Mouse (Mus musculus) hindbrain, embryonic 14.5 days (tissue): Measurements from ENCODE around the gene Vmn2r50. TPM values are rescaled to one million over a fixed set of nuclear protein-coding genes. Genes with fewer than 3 reads are reported as not detected.
"Not testable (repeated sequence)": the region's sequence is repeated elsewhere in the genome, so short reads cannot be mapped to it uniquely, and the experiment has no call there.

ENCODE experiments used
- ATAC-seq: fragments of 200-750 bp; cut with Nextera tagmentation; 2 replicates; pipeline ENCODE4 v1.8.0; 2017; ENCODE audit warnings: moderate number of reproducible peaks, mild to moderate bottlenecking, moderate TSS enrichment, moderate library complexity; ENCODE audit not compliant: low FRiP score
- DNase-seq: peaks from one replicate; pipeline ENCODE4 v3.0.0-alpha.2; 2015; ENCODE audit warnings: low spot score
- H3K27ac ChIP-seq: fragments of 300-500 bp; sonication (generic); 2 replicates; pipeline ENCODE4 v1.5.1; 2014; ENCODE audit warnings: mild to moderate bottlenecking, moderate library complexity
- H3K27me3 ChIP-seq: fragments of 300-500 bp; sonication (generic); 2 replicates; pipeline ENCODE4 v1.6.1; 2014; ENCODE audit warnings: mild to moderate bottlenecking, low read length, mixed read lengths; ENCODE audit not compliant: control insufficient read depth, insufficient read depth
- H3K36me3 ChIP-seq: fragments of 300-500 bp; sonication (generic); replicated peaks from 2 replicates; pipeline ENCODE4 v1.6.1; 2014; ENCODE audit not compliant: control insufficient read depth, insufficient read depth
- H3K4me1 ChIP-seq: fragments of 300-500 bp; sonication (generic); replicated peaks from 2 replicates; pipeline ENCODE4 v1.6.1; 2014; ENCODE audit warnings: antibody characterized with exemption, low read length, mixed read lengths; ENCODE audit not compliant: control insufficient read depth, insufficient read depth
- H3K4me2 ChIP-seq: fragments of 300-500 bp; sonication (generic); replicated peaks from 2 replicates; pipeline ENCODE4 v1.6.1; 2014; ENCODE audit warnings: mild to moderate bottlenecking, moderate library complexity
- H3K4me3 ChIP-seq: fragments of 300-500 bp; sonication (generic); replicated peaks from 2 replicates; pipeline ENCODE4 v1.5.1; 2014; ENCODE audit warnings: mild to moderate bottlenecking, low read length
- H3K9ac ChIP-seq: fragments of 300-500 bp; sonication (generic); 2 replicates; pipeline ENCODE4 v1.6.1; 2014
- H3K9me3 ChIP-seq: fragments of 300-500 bp; sonication (generic); 2 replicates; pipeline ENCODE4 v1.6.1; 2016; ENCODE audit warnings: low read length; ENCODE audit not compliant: control insufficient read depth
- WGBS: fragments of 180-500 bp; shearing (Covaris S2); extraction: QIAGEN DNeasy Blood & Tissue Kit; methylation state at CpG from one replicate; pipeline ENCODE4 v1.1.7; 2014; 5-methylcytosine and 5-hydroxymethylcytosine counted together
- polyA plus RNA-seq: library from polyadenylated mRNA; unstranded; fragments of >200 nt; fragmentation: Nextera tagmentation; extraction: Ambion mirVana; gene quantifications from 2 replicates; pipeline ENCODE4 v1.2.1, GENCODE M21; 2014

Vmn2r50 gene
- polyA plus RNA-seq, result not detected in 2 replicates

DNA sequence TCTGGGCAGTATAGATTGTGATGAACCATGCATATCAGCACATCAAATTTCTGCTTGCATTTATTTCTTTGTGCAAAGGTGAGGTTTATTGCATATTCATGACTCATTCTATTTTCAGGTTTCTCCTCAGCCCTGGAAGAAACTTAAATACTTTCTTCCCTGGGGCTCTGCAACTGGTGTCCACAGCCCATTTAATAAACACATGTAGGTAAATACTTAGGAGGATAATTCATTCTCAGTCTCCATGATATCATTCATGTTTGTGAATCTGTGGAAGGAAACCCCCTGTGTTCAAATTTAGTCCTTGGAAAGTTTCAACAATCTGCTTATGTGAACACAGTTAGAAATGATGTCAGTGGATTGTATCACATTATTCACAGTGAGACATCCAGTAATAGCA, at the start of gene Vmn2r50:
Vmn2r50 (minus strand) TSS at position 101 of the 400 bp plus-strand sequence.
- H3K4me1 ChIP-seq, H3K36me3 ChIP-seq, H3K4me3 ChIP-seq, H3K27ac ChIP-seq, DNase-seq, H3K9me3 ChIP-seq, H3K9ac ChIP-seq, ATAC-seq, H3K4me2 ChIP-seq, H3K27me3 ChIP-seq: not testable (repeated sequence)

DNA sequence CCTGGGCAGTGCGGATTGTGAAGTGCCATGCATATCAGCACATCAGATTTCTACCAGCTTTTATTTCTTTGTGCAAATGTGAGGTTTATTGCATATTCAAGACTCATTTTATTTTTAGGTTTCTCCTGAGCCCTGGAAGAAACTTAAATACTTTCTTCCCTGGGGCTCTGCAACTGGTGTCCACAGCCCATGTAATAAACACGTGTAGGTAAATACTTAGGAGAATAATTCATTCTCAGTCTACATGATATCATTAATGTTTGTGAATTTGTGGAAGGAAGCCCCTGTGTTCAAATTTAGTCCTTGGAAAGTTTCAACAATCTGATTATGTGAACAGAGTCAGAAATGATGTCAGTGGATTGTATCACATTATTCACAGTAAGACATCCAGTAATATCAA, 60.9 kb downstream of the Vmn2r50 start, which contains the start of gene Vmn2r49:
Vmn2r49 (minus strand) TSS at position 101 of the 400 bp plus-strand sequence.
- not testable (repeated sequence) for DNase-seq

More for the DNA sequence above, 60.9 kb downstream of the Vmn2r50 start, which contains the start of gene Vmn2r49:
- WGBS, result no CpG with 5 or more reads among the region's 2 CpGs
- H3K9me3 ChIP-seq, H3K4me2 ChIP-seq, H3K36me3 ChIP-seq, H3K27me3 ChIP-seq, ATAC-seq, H3K27ac ChIP-seq, H3K9ac ChIP-seq, H3K4me3 ChIP-seq, H3K4me1 ChIP-seq: not testable (repeated sequence)

Other genes starting within 250 kb of the Vmn2r50 start
- gene Vmn2r47, start 212.0 kb downstream of the Vmn2r50 start, polyA plus RNA-seq, result not detected in 2 replicates
- gene Vmn2r48, start 99.7 kb downstream of the Vmn2r50 start, polyA plus RNA-seq, result not detected in 2 replicates
- not detected in 2 replicates for gene Vmn2r49, start 61.0 kb downstream of the Vmn2r50 start, polyA plus RNA-seq
- gene Vmn2r51, start 52.4 kb upstream of the Vmn2r50 start, polyA plus RNA-seq, result not detected in 2 replicates
- gene Vmn2r52, start 123.3 kb upstream of the Vmn2r50 start, polyA plus RNA-seq, result not detected in 2 replicates
- gene Vmn1r66, start 224.7 kb upstream of the Vmn2r50 start, polyA plus RNA-seq, result not detected in 2 replicates